Mouse (Mus musculus): ENCODE measurements around the gene Bmp2. TPM values are rescaled to one million over a fixed set of nuclear protein-coding genes. Genes with fewer than 3 reads are reported as not detected.

Bmp2 gene
- 13.8 and 16.5 TPM in 2 replicates for polyA plus RNA-seq (2015; fragmentation: Nextera tagmentation; extraction: Ambion mirVana)

- Histone ChIP-seq H3K4me1 (replicated peaks) (peaks cover 11% of the 10 kb centered on the region; the same call in 1 of the 2 replicates), H3K27ac (peak within 1 kb of the TSS; percentile 56), H3K36me3 (no peaks in the 10 kb centered on the region), H3K4me3 (replicated peaks) (peak within 1 kb of the TSS; percentile 71), H3K9me3 (no peaks in the 10 kb centered on the region), H3K9ac (peak within 1 kb of the TSS; percentile 74), H3K4me2 (replicated peaks) (peak within 1 kb of the TSS; percentile 97), H3K27me3 (replicated peaks) (peaks cover 5% of the 10 kb centered on the region; the same call in 1 of the 2 replicates)
- peak; percentile 83 for ATAC-seq
- WGBS: under 1% methylated on average over 77 of the region's 110 CpGs
Measured at GRCm38 (mm10) chr2:133552031-133552841, at the start of gene Bmp2. Gene Bmp2 (plus strand): TSS chr2:133552159.

GRCm38 (mm10) chr2:133505678-133506077, 46.3 kb upstream of the Bmp2 start:
- H3K36me3 ChIP-seq: no peaks in the 10 kb centered on the region
- 82% methylated on average over 2 of the region's 2 CpGs for WGBS
- ATAC-seq: no peak
- H3K9me3 ChIP-seq: no peaks in the 10 kb centered on the region
- H3K27me3 ChIP-seq (replicated peaks): no peaks in the 10 kb centered on the region
- no peaks in the 10 kb centered on the region for H3K4me1 ChIP-seq (replicated peaks)
- no peak overlapping the region for H3K27ac ChIP-seq
- no peak overlapping the region for H3K4me2 ChIP-seq (replicated peaks)
- H3K4me3 ChIP-seq (replicated peaks): no peak overlapping the region
- no peak overlapping the region for H3K9ac ChIP-seq

GRCm38 (mm10) chr2:133507045-133507444, 44.9 kb upstream of the Bmp2 start:
- 79% methylated on average over 4 of the region's 4 CpGs for WGBS
- Histone ChIP-seq H3K27me3 (replicated peaks) (no peaks in the 10 kb centered on the region), H3K9ac (no peak overlapping the region), H3K27ac (no peak overlapping the region), H3K36me3 (no peaks in the 10 kb centered on the region), H3K9me3 (no peaks in the 10 kb centered on the region), H3K4me1 (replicated peaks) (no peaks in the 10 kb centered on the region; the same call in 1 of the 2 replicates), H3K4me3 (replicated peaks) (no peak overlapping the region), H3K4me2 (replicated peaks) (no peak overlapping the region)
- ATAC-seq: peak; percentile 10; the same call in 1 of the 2 replicates

- Histone ChIP-seq H3K4me2 (replicated peaks) (no peak overlapping the region), H3K27ac (no peak overlapping the region), H3K4me1 (replicated peaks) (no peaks in the 10 kb centered on the region; the same call in 1 of the 2 replicates), H3K36me3 (no peaks in the 10 kb centered on the region), H3K9ac (no peak overlapping the region), H3K9me3 (no peaks in the 10 kb centered on the region), H3K4me3 (replicated peaks) (no peak overlapping the region), H3K27me3 (replicated peaks) (no peaks in the 10 kb centered on the region)
- 65% methylated on average over 16 of the region's 16 CpGs for WGBS
- ATAC-seq: no peak
Measured at GRCm38 (mm10) chr2:133509141-133509540, 42.8 kb upstream of the Bmp2 start.

- Histone ChIP-seq H3K27me3 (replicated peaks) (no peaks in the 10 kb centered on the region), H3K4me1 (replicated peaks) (no peaks in the 10 kb centered on the region; the same call in 1 of the 2 replicates), H3K9ac (no peak overlapping the region), H3K27ac (peak overlapping the region; percentile 77), H3K4me2 (replicated peaks) (0 out of 2 replicates have a peak overlapping the region, but pooled peaks have one; percentile 2), H3K4me3 (replicated peaks) (no peak overlapping the region), H3K36me3 (no peaks in the 10 kb centered on the region), H3K9me3 (no peaks in the 10 kb centered on the region)
- ATAC-seq: peak; percentile 87
- WGBS: 48% methylated on average over 9 of the region's 9 CpGs
Measured at GRCm38 (mm10) chr2:133511011-133511779, 40.8 kb upstream of the Bmp2 start.

- 79% methylated on average over 4 of the region's 4 CpGs for WGBS
- Histone ChIP-seq H3K27me3 (replicated peaks) (no peaks in the 10 kb centered on the region), H3K9ac (no peak overlapping the region), H3K36me3 (no peaks in the 10 kb centered on the region), H3K4me3 (replicated peaks) (no peak overlapping the region), H3K27ac (no peak overlapping the region), H3K4me2 (replicated peaks) (no peak overlapping the region), H3K4me1 (replicated peaks) (no peaks in the 10 kb centered on the region), H3K9me3 (no peaks in the 10 kb centered on the region)
- ATAC-seq: peak; percentile 48; the same call in 1 of the 2 replicates
Measured at GRCm38 (mm10) chr2:133516331-133517046, 35.5 kb upstream of the Bmp2 start.

GRCm38 (mm10) chr2:133517867-133518266, 34.1 kb upstream of the Bmp2 start:
- no peak overlapping the region for H3K4me2 ChIP-seq (replicated peaks)
- H3K4me3 ChIP-seq (replicated peaks): no peak overlapping the region
- WGBS: 71% methylated on average over 2 of the region's 2 CpGs
- H3K4me1 ChIP-seq (replicated peaks): no peaks in the 10 kb centered on the region
- ATAC-seq: peak; percentile 78
- no peaks in the 10 kb centered on the region for H3K36me3 ChIP-seq
- no peak overlapping the region for H3K27ac ChIP-seq
- H3K27me3 ChIP-seq (replicated peaks): no peaks in the 10 kb centered on the region
- no peak overlapping the region for H3K9ac ChIP-seq
- no peaks in the 10 kb centered on the region for H3K9me3 ChIP-seq

GRCm38 (mm10) chr2:133521193-133521592, 30.8 kb upstream of the Bmp2 start:
- Histone ChIP-seq H3K36me3 (no peaks in the 10 kb centered on the region), H3K27ac (no peak overlapping the region), H3K9ac (no peak overlapping the region), H3K4me2 (replicated peaks) (no peak overlapping the region), H3K4me3 (replicated peaks) (no peak overlapping the region), H3K4me1 (replicated peaks) (no peaks in the 10 kb centered on the region), H3K9me3 (no peaks in the 10 kb centered on the region), H3K27me3 (replicated peaks) (no peaks in the 10 kb centered on the region)
- no peak for ATAC-seq
- 69% methylated on average over 5 of the region's 5 CpGs for WGBS

- 79% methylated on average over 2 of the region's 2 CpGs for WGBS
- ATAC-seq: no peak
- no peaks in the 10 kb centered on the region for H3K36me3 ChIP-seq
- H3K9ac ChIP-seq: no peak overlapping the region
- H3K4me2 ChIP-seq (replicated peaks): no peak overlapping the region
- H3K27ac ChIP-seq: no peak overlapping the region
- H3K27me3 ChIP-seq (replicated peaks): no peaks in the 10 kb centered on the region
- H3K9me3 ChIP-seq: no peaks in the 10 kb centered on the region
- H3K4me3 ChIP-seq (replicated peaks): no peak overlapping the region
- H3K4me1 ChIP-seq (replicated peaks): no peaks in the 10 kb centered on the region
Measured at GRCm38 (mm10) chr2:133522121-133522520, 29.8 kb upstream of the Bmp2 start.

- Histone ChIP-seq H3K27ac (no peak overlapping the region), H3K4me1 (replicated peaks) (no peaks in the 10 kb centered on the region), H3K9ac (no peak overlapping the region), H3K36me3 (no peaks in the 10 kb centered on the region), H3K4me2 (replicated peaks) (no peak overlapping the region), H3K4me3 (replicated peaks) (no peak overlapping the region), H3K9me3 (no peaks in the 10 kb centered on the region), H3K27me3 (replicated peaks) (no peaks in the 10 kb centered on the region)
- no peak for ATAC-seq
- WGBS: 53% methylated on average over 4 of the region's 4 CpGs
Measured at GRCm38 (mm10) chr2:133525621-133526181, 26.3 kb upstream of the Bmp2 start.

GRCm38 (mm10) chr2:133529396-133529795, 22.6 kb upstream of the Bmp2 start:
- no peaks in the 10 kb centered on the region for H3K4me1 ChIP-seq (replicated peaks)
- H3K9me3 ChIP-seq: no peaks in the 10 kb centered on the region
- H3K4me2 ChIP-seq (replicated peaks): no peak overlapping the region
- 94% methylated on average over 9 of the region's 9 CpGs for WGBS
- H3K4me3 ChIP-seq (replicated peaks): no peak overlapping the region
- no peak for ATAC-seq
- no peaks in the 10 kb centered on the region for H3K36me3 ChIP-seq
- no peak overlapping the region for H3K9ac ChIP-seq
- no peaks in the 10 kb centered on the region for H3K27me3 ChIP-seq (replicated peaks)
- no peak overlapping the region for H3K27ac ChIP-seq

- WGBS: 76% methylated on average over 3 of the region's 3 CpGs
- ATAC-seq: no peak
- Histone ChIP-seq H3K27ac (no peak overlapping the region), H3K4me2 (replicated peaks) (no peak overlapping the region), H3K27me3 (replicated peaks) (no peaks in the 10 kb centered on the region), H3K36me3 (no peaks in the 10 kb centered on the region), H3K9ac (no peak overlapping the region), H3K4me1 (replicated peaks) (no peaks in the 10 kb centered on the region), H3K4me3 (replicated peaks) (no peak overlapping the region), H3K9me3 (no peaks in the 10 kb centered on the region)
Measured at GRCm38 (mm10) chr2:133533073-133533472, 18.9 kb upstream of the Bmp2 start.

Data from intestine, embryonic 15.5 days (tissue).